Mouse (Mus musculus) kidney, embryonic 16.5 days (tissue): ENCODE data around the gene Lrfn4. TPM values are rescaled to one million over a fixed set of nuclear protein-coding genes. Genes with fewer than 3 reads are reported as not detected.

Source experiments
- ATAC-seq: fragments of 200-750 bp; cut with Nextera tagmentation; 2 replicates; pipeline ENCODE4 v1.8.0; 2017; ENCODE audit warnings: moderate TSS enrichment; ENCODE audit not compliant: low FRiP score, low TSS enrichment
- H3K27ac ChIP-seq: fragments of 300-500 bp; sonication (generic); 2 replicates; pipeline ENCODE4 v1.5.1; 2014; ENCODE audit warnings: low read length
- H3K27me3 ChIP-seq: fragments of 300-500 bp; sonication (generic); 2 replicates; pipeline ENCODE4 v1.6.1; 2014; ENCODE audit warnings: low read length, control low read depth, mixed read lengths; ENCODE audit not compliant: insufficient read depth
- H3K36me3 ChIP-seq: fragments of 300-500 bp; sonication (generic); 2 replicates; pipeline ENCODE4 v1.6.1; 2014; ENCODE audit warnings: low read length, control low read depth, mixed read lengths; ENCODE audit not compliant: insufficient read depth
- H3K4me1 ChIP-seq: fragments of 300-500 bp; sonication (generic); 2 replicates; pipeline ENCODE4 v1.6.1; 2014; ENCODE audit warnings: low read length, control low read depth, mixed read lengths; ENCODE audit not compliant: insufficient read depth
- H3K4me2 ChIP-seq: fragments of 300-500 bp; sonication (generic); replicated peaks from 2 replicates; pipeline ENCODE4 v1.6.1; 2014; ENCODE audit warnings: low read depth, low read length
- H3K4me3 ChIP-seq: fragments of 300-500 bp; sonication (generic); 2 replicates; pipeline ENCODE4 v1.5.1; 2014; ENCODE audit warnings: mild to moderate bottlenecking, low read length
- H3K9ac ChIP-seq: fragments of 300-500 bp; sonication (generic); replicated peaks from 2 replicates; pipeline ENCODE4 v1.6.1; 2014; ENCODE audit warnings: low read length
- H3K9me3 ChIP-seq: fragments of 300-500 bp; sonication (generic); 2 replicates; pipeline ENCODE4 v1.6.1; 2016; ENCODE audit warnings: low read length, control low read depth
- WGBS: fragments of 180-500 bp; shearing (Covaris S2); extraction: QIAGEN DNeasy Blood & Tissue Kit; methylation state at CpG from one replicate; pipeline ENCODE4 v1.1.7; 2014; 5-methylcytosine and 5-hydroxymethylcytosine counted together
- polyA plus RNA-seq: library from polyadenylated mRNA; unstranded; fragments of >200 nt; fragmentation: Nextera tagmentation; extraction: Ambion mirVana; gene quantifications from 2 replicates; pipeline ENCODE4 v1.2.1, GENCODE M21; 2015

Lrfn4 gene
- polyA plus RNA-seq, 1 experiment from 2014 or later: 6.0 TPM

GRCm38 (mm10) chr19:4624406-4625178 lies 9.1 kb upstream of the Lrfn4 start:
- H3K4me2 ChIP-seq: peak overlapping the region; percentile 84
- no peak for ATAC-seq
- peaks cover 23% of the 10 kb centered on the region; the same call in 1 of the 2 replicates for H3K4me1 ChIP-seq
- H3K36me3 ChIP-seq: peaks cover 36% of the 10 kb centered on the region
- WGBS: 30% methylated on average over 4 of the region's 4 CpGs
- peak overlapping the region; percentile 88 for H3K27ac ChIP-seq
- no peaks in the 10 kb centered on the region for H3K9me3 ChIP-seq
- peak overlapping the region; percentile 96 for H3K9ac ChIP-seq
- H3K4me3 ChIP-seq: peak overlapping the region; percentile 97
- no peaks in the 10 kb centered on the region for H3K27me3 ChIP-seq

- Histone ChIP-seq H3K9me3 (no peaks in the 10 kb centered on the region), H3K4me3 (no peak overlapping the region), H3K36me3 (peaks cover 36% of the 10 kb centered on the region), H3K4me2 (no peak overlapping the region), H3K27me3 (no peaks in the 10 kb centered on the region), H3K9ac (no peak overlapping the region), H3K4me1 (peaks cover 23% of the 10 kb centered on the region; the same call in 1 of the 2 replicates), H3K27ac (no peak overlapping the region)
- no peak for ATAC-seq
- WGBS: 92% methylated on average over 12 of the region's 12 CpGs
These were observed 8.5 kb upstream of the Lrfn4 start for GRCm38 (mm10) chr19:4624006-4624405.

GRCm38 (mm10) chr19:4623419-4623818 lies 8.0 kb upstream of the Lrfn4 start:
- Histone ChIP-seq H3K27me3 (no peaks in the 10 kb centered on the region), H3K9ac (no peak overlapping the region), H3K4me1 (peaks cover 23% of the 10 kb centered on the region; the same call in 1 of the 2 replicates), H3K27ac (no peak overlapping the region), H3K4me3 (no peak overlapping the region), H3K9me3 (no peaks in the 10 kb centered on the region), H3K4me2 (no peak overlapping the region), H3K36me3 (peaks cover 36% of the 10 kb centered on the region)
- WGBS: 96% methylated on average over 9 of the region's 9 CpGs
- no peak for ATAC-seq

- H3K9ac ChIP-seq: no peak overlapping the region
- peaks cover 19% of the 10 kb centered on the region; the same call in 1 of the 2 replicates for H3K4me1 ChIP-seq
- no peak for ATAC-seq
- H3K27ac ChIP-seq: no peak overlapping the region
- no peak overlapping the region for H3K4me3 ChIP-seq
- H3K27me3 ChIP-seq: no peaks in the 10 kb centered on the region
- peaks cover 36% of the 10 kb centered on the region for H3K36me3 ChIP-seq
- no peaks in the 10 kb centered on the region for H3K9me3 ChIP-seq
- no peak overlapping the region for H3K4me2 ChIP-seq
- 91% methylated on average over 5 of the region's 5 CpGs for WGBS
These were observed 7.3 kb upstream of the Lrfn4 start for GRCm38 (mm10) chr19:4622780-4623179.

GRCm38 (mm10) chr19:4620721-4621120 lies 5.3 kb upstream of the Lrfn4 start:
- Histone ChIP-seq H3K36me3 (peaks cover 36% of the 10 kb centered on the region), H3K9ac (no peak overlapping the region), H3K27ac (no peak overlapping the region), H3K4me2 (no peak overlapping the region), H3K4me3 (no peak overlapping the region), H3K4me1 (peaks cover 20% of the 10 kb centered on the region), H3K9me3 (no peaks in the 10 kb centered on the region), H3K27me3 (no peaks in the 10 kb centered on the region)
- WGBS: 84% methylated on average over 7 of the region's 7 CpGs
- no peak for ATAC-seq

- no peak overlapping the region for H3K27ac ChIP-seq
- ATAC-seq: no peak
- no peak overlapping the region for H3K4me3 ChIP-seq
- H3K4me1 ChIP-seq: peaks cover 18% of the 10 kb centered on the region
- H3K9ac ChIP-seq: no peak overlapping the region
- H3K9me3 ChIP-seq: no peaks in the 10 kb centered on the region
- no peaks in the 10 kb centered on the region for H3K27me3 ChIP-seq
- peaks cover 36% of the 10 kb centered on the region for H3K36me3 ChIP-seq
- WGBS: 77% methylated on average over 10 of the region's 10 CpGs
- no peak overlapping the region for H3K4me2 ChIP-seq
These were observed 4.0 kb upstream of the Lrfn4 start for GRCm38 (mm10) chr19:4619461-4619860.

- Histone ChIP-seq H3K36me3 (peaks cover 35% of the 10 kb centered on the region), H3K27me3 (no peaks in the 10 kb centered on the region), H3K27ac (no peak overlapping the region), H3K4me3 (no peak overlapping the region), H3K9me3 (no peaks in the 10 kb centered on the region), H3K4me1 (peaks cover 26% of the 10 kb centered on the region), H3K9ac (0 out of 2 replicates have a peak overlapping the region, but pooled peaks have one; percentile 8), H3K4me2 (no peak overlapping the region)
- ATAC-seq: no peak
- WGBS: 44% methylated on average over 18 of the region's 18 CpGs
These were observed 2.7 kb upstream of the Lrfn4 start for GRCm38 (mm10) chr19:4618183-4618582.

- Histone ChIP-seq H3K27ac (peak overlapping the region; percentile 94), H3K4me3 (peak overlapping the region; percentile 91; the same call in 1 of the 2 replicates), H3K9ac (peak overlapping the region; percentile 92; the same call in 1 of the 2 replicates), H3K4me1 (peaks cover 36% of the 10 kb centered on the region), H3K4me2 (peak overlapping the region; percentile 86), H3K9me3 (no peaks in the 10 kb centered on the region), H3K36me3 (peaks cover 33% of the 10 kb centered on the region), H3K27me3 (no peaks in the 10 kb centered on the region)
- no peak for ATAC-seq
- 24% methylated on average over 4 of the region's 4 CpGs for WGBS
These were observed 1.1 kb upstream of the Lrfn4 start for GRCm38 (mm10) chr19:4616546-4616945.

- ATAC-seq: 0 out of 2 replicates have a peak, but pooled peaks have one; percentile 8
- Histone ChIP-seq H3K27me3 (no peaks in the 10 kb centered on the region), H3K36me3 (peaks cover 25% of the 10 kb centered on the region), H3K9ac (peak overlapping the region; percentile 92), H3K4me1 (peaks cover 36% of the 10 kb centered on the region), H3K9me3 (no peaks in the 10 kb centered on the region), H3K27ac (peak overlapping the region; percentile 94), H3K4me3 (peak overlapping the region; percentile 91), H3K4me2 (peak overlapping the region; percentile 86)
- WGBS: 18% methylated on average over 38 of the region's 49 CpGs
These were observed 939 bp downstream of the Lrfn4 start for GRCm38 (mm10) chr19:4614305-4615150.
